Mouse (Mus musculus) T-helper 2 cell (primary cell): ENCODE measurements around the gene Chst2.

Source experiments
- in situ Hi-C: fragments of 300-600 bp; cut with MboI, MseI; formaldehyde crosslinking; loops from one replicate; pipeline ENCODE4 v1.15.1; 2025; ENCODE audit warnings: high pct_unique_total_duplicates

Gene Chst2

GRCm38 (mm10) chr9:95406571-95407561 lies at the start of gene Chst2:
Gene Chst2 (minus strand): TSS chr9:95406722.
- in situ Hi-C loops: loop anchor here (5.0 kb wide), 1 partner anchor 50 kb away; no protein-coding TSS in a partner anchor

- in situ Hi-C loops: no loop called here
Measured at GRCm38 (mm10) chr9:95451931-95452330, 45.4 kb upstream of the Chst2 start.

GRCm38 (mm10) chr9:95450586-95450985 lies 44.1 kb upstream of the Chst2 start:
- in situ Hi-C loops: no loop called here

GRCm38 (mm10) chr9:95442321-95442731 lies 35.8 kb upstream of the Chst2 start:
- in situ Hi-C loops: no loop called here

GRCm38 (mm10) chr9:95437883-95438282 lies 31.4 kb upstream of the Chst2 start:
- in situ Hi-C loops: no loop called here

GRCm38 (mm10) chr9:95436294-95436613 lies 29.7 kb upstream of the Chst2 start:
- in situ Hi-C loops: no loop called here

- in situ Hi-C loops: no loop called here
Measured at GRCm38 (mm10) chr9:95435506-95436293, 29.2 kb upstream of the Chst2 start.

GRCm38 (mm10) chr9:95428277-95428676 lies 21.8 kb upstream of the Chst2 start:
- in situ Hi-C loops: no loop called here

- in situ Hi-C loops: loop anchor here (5.0 to 10.0 kb wide), 2 partner anchors 489 to 677 kb away; no protein-coding TSS in a partner anchor
Measured at GRCm38 (mm10) chr9:95413911-95414310, 7.4 kb upstream of the Chst2 start.

GRCm38 (mm10) chr9:95412047-95412446 lies 5.5 kb upstream of the Chst2 start:
- in situ Hi-C loops: loop anchor here (5.0 to 10.0 kb wide), 2 partner anchors 487 to 675 kb away; no protein-coding TSS in a partner anchor

GRCm38 (mm10) chr9:95407586-95408220 lies 1.2 kb upstream of the Chst2 start:
- in situ Hi-C loops: loop anchor here (5.0 kb wide), 1 partner anchor 50 kb away; no protein-coding TSS in a partner anchor

- in situ Hi-C loops: loop anchor here (5.0 kb wide), 1 partner anchor 49 kb away; no protein-coding TSS in a partner anchor
Measured at GRCm38 (mm10) chr9:95405946-95406570, 464 bp downstream of the Chst2 start.

GRCm38 (mm10) chr9:95405511-95405945 lies 994 bp downstream of the Chst2 start:
- in situ Hi-C loops: loop anchor here (5.0 kb wide), 1 partner anchor 48 kb away; no protein-coding TSS in a partner anchor

GRCm38 (mm10) chr9:95404811-95405465 lies 1.6 kb downstream of the Chst2 start:
- in situ Hi-C loops: loop anchor here (5.0 kb wide), 1 partner anchor 48 kb away; no protein-coding TSS in a partner anchor

GRCm38 (mm10) chr9:95401686-95402085 lies 4.8 kb downstream of the Chst2 start:
- in situ Hi-C loops: no loop called here

- in situ Hi-C loops: no loop called here
Measured at GRCm38 (mm10) chr9:95392011-95392410, 14.5 kb downstream of the Chst2 start.

- in situ Hi-C loops: no loop called here
Measured at GRCm38 (mm10) chr9:95389956-95390355, 16.6 kb downstream of the Chst2 start.

GRCm38 (mm10) chr9:95387881-95388380 lies 18.6 kb downstream of the Chst2 start:
- in situ Hi-C loops: no loop called here

- in situ Hi-C loops: no loop called here
Measured at GRCm38 (mm10) chr9:95375966-95376365, 30.6 kb downstream of the Chst2 start.

GRCm38 (mm10) chr9:95375336-95375735 lies 31.2 kb downstream of the Chst2 start:
- in situ Hi-C loops: no loop called here
